Mouse (Mus musculus) spleen, adult 2 months (tissue): ENCODE results near the gene Mgat3. TPM values are rescaled to one million over a fixed set of nuclear protein-coding genes. Genes with fewer than 3 reads are reported as not detected.

Experiments used
- DNase-seq, 2 experiments: peaks; one replicate each; pipeline versions ENCODE4 v3.0.0 to v3.0.0-alpha.2; 2012 to 2021; ENCODE audit warnings: low spot score in 2 of 2, low read depth in 1 of 2
- H3K27ac ChIP-seq: fragments of 200-500 bp; 2 replicates; pipeline ENCODE4 v1.5.1; 2012; ENCODE audit warnings: low read length, inconsistent platforms; ENCODE audit not compliant: insufficient read depth
- H3K27me3 ChIP-seq: fragments of 200-500 bp; 2 replicates; pipeline ENCODE4 v1.6.1; 2012; ENCODE audit warnings: mild to moderate bottlenecking, moderate library complexity, low read length, inconsistent platforms; ENCODE audit not compliant: control insufficient read depth, insufficient read depth
- H3K36me3 ChIP-seq: fragments of 200-500 bp; 2 replicates; pipeline ENCODE4 v1.6.1; 2012; ENCODE audit warnings: mild to moderate bottlenecking, low read length, inconsistent platforms; ENCODE audit not compliant: control insufficient read depth, insufficient read depth
- H3K4me1 ChIP-seq: fragments of 200-500 bp; 2 replicates; pipeline ENCODE4 v1.6.1; 2011; ENCODE audit warnings: inconsistent platforms; ENCODE audit not compliant: control insufficient read depth, insufficient read depth, insufficient read length
- H3K4me3 ChIP-seq: fragments of 200-500 bp; 2 replicates; pipeline ENCODE4 v1.5.1; 2011; ENCODE audit warnings: mild to moderate bottlenecking, inconsistent platforms; ENCODE audit not compliant: insufficient read depth, insufficient read length; ENCODE audit errors: extremely low read depth
- CTCF ChIP-seq: fragments of 200-500 bp; IDR thresholded peaks from 2 replicates; pipeline ENCODE4 v1.5.1; 2011; ENCODE audit warnings: mild to moderate bottlenecking, inconsistent platforms; ENCODE audit not compliant: insufficient read depth, insufficient read length, insufficient replicate concordance; ENCODE audit errors: extremely low read depth
- POLR2A ChIP-seq: fragments of 200-500 bp; IDR thresholded peaks from 2 replicates; pipeline ENCODE4 v1.6.1; 2011; ENCODE audit warnings: low read depth, low read length, inconsistent platforms
- WGBS: fragments of 180-500 bp; shearing (Covaris S2); methylation state at CpG from one replicate; pipeline ENCODE4 v1.1.7; 2018; 5-methylcytosine and 5-hydroxymethylcytosine counted together
- polyA plus RNA-seq: library from polyadenylated mRNA; depleted of rRNA; stranded (reverse); fragments of >200 nt; gene quantifications from 2 replicates; pipeline ENCODE4 v1.2.3, GENCODE M21; 2012; rRNA removed

The Mgat3 gene
- 2.9 and 3.4 TPM in 2 replicates for polyA plus RNA-seq

GRCm38 (mm10) chr15:80173001-80173771 is at the start of gene Mgat3:
Mgat3 (plus strand) TSS chr15:80173721.
- Histone ChIP-seq H3K4me1 (peaks cover 4% of the 10 kb centered on the region), H3K27ac (no peak within 1 kb of the TSS), H3K4me3 (peak within 1 kb of the TSS; percentile 53; the same call in 1 of the 2 replicates), H3K27me3 (peaks cover 21% of the 10 kb centered on the region), H3K36me3 (no peaks in the 10 kb centered on the region)
- 9% methylated on average over 42 of the region's 85 CpGs for WGBS
- no peak for TF ChIP-seq CTCF
- TF ChIP-seq POLR2A = no peak
- DNase-seq = no peak

- H3K4me1 ChIP-seq = no peaks in the 10 kb centered on the region
- no peak overlapping the region for H3K4me3 ChIP-seq
- no peaks in the 10 kb centered on the region for H3K27me3 ChIP-seq
- H3K27ac ChIP-seq = no peak overlapping the region
- no peaks in the 10 kb centered on the region for H3K36me3 ChIP-seq
- TF ChIP-seq CTCF (no peak), POLR2A (no peak)
- WGBS = 86% methylated on average over 4 of the region's 4 CpGs
- no peak for DNase-seq
These were observed 48.9 kb upstream of the Mgat3 start for GRCm38 (mm10) chr15:80124651-80125050.

GRCm38 (mm10) chr15:80127191-80127590 is 46.3 kb upstream of the Mgat3 start:
- Histone ChIP-seq H3K27me3 (no peaks in the 10 kb centered on the region), H3K36me3 (no peaks in the 10 kb centered on the region), H3K4me1 (no peaks in the 10 kb centered on the region), H3K4me3 (no peak overlapping the region), H3K27ac (no peak overlapping the region)
- WGBS = 15% methylated on average over 1 of the region's 1 CpGs
- TF ChIP-seq POLR2A (no peak), CTCF (no peak)
- DNase-seq = no peak

GRCm38 (mm10) chr15:80129982-80130381 is 43.5 kb upstream of the Mgat3 start:
- no peak for DNase-seq
- Histone ChIP-seq H3K27ac (no peak overlapping the region), H3K36me3 (no peaks in the 10 kb centered on the region), H3K4me1 (peaks cover 8% of the 10 kb centered on the region), H3K4me3 (no peak overlapping the region), H3K27me3 (no peaks in the 10 kb centered on the region)
- TF ChIP-seq CTCF = no peak
- WGBS = 81% methylated on average over 6 of the region's 6 CpGs

- no peak overlapping the region for H3K27ac ChIP-seq
- DNase-seq = no peak
- no peak overlapping the region for H3K4me3 ChIP-seq
These were observed 42.8 kb upstream of the Mgat3 start for GRCm38 (mm10) chr15:80130689-80131088.

GRCm38 (mm10) chr15:80131421-80131820 is 42.1 kb upstream of the Mgat3 start:
- Histone ChIP-seq H3K4me1 (peaks cover 8% of the 10 kb centered on the region), H3K36me3 (no peaks in the 10 kb centered on the region), H3K27ac (no peak overlapping the region; the same call in 1 of the 2 replicates), H3K27me3 (no peaks in the 10 kb centered on the region), H3K4me3 (no peak overlapping the region)
- DNase-seq = no peak
- 88% methylated on average over 6 of the region's 6 CpGs for WGBS
- TF ChIP-seq POLR2A (no peak), CTCF (no peak)

More at GRCm38 (mm10) chr15:80130689-80131088, 42.8 kb upstream of the Mgat3 start:
- H3K36me3 ChIP-seq = no peaks in the 10 kb centered on the region
- H3K27me3 ChIP-seq = no peaks in the 10 kb centered on the region
- H3K4me1 ChIP-seq = peaks cover 8% of the 10 kb centered on the region
- 74% methylated on average over 5 of the region's 5 CpGs for WGBS
- TF ChIP-seq POLR2A (no peak), CTCF (no peak)

- TF ChIP-seq CTCF = no peak
- no peak for TF ChIP-seq POLR2A
- Histone ChIP-seq H3K4me3 (no peak overlapping the region), H3K36me3 (no peaks in the 10 kb centered on the region), H3K27ac (no peak overlapping the region), H3K27me3 (no peaks in the 10 kb centered on the region), H3K4me1 (peaks cover 8% of the 10 kb centered on the region)
- WGBS = 82% methylated on average over 9 of the region's 9 CpGs
- DNase-seq = no peak
These were observed 41.1 kb upstream of the Mgat3 start for GRCm38 (mm10) chr15:80132452-80132851.
